Mouse (Mus musculus): ENCODE measurements at regions not wholly inside any gene's neighbourhood (a gene's known extent, or its start where the extent isn't known, plus 50 kb on each side); places are given as distances from the start of the nearest gene placed in this dataset.
"Not testable (repeated sequence)": the region's sequence is repeated elsewhere in the genome, so short reads cannot be mapped to it uniquely, and the experiment has no call there.

GRCm38 (mm10) chr6:102005627-102006026 is 567.3 kb downstream of the Cntn3 start:
- DNase-seq, result no peak

DNA sequence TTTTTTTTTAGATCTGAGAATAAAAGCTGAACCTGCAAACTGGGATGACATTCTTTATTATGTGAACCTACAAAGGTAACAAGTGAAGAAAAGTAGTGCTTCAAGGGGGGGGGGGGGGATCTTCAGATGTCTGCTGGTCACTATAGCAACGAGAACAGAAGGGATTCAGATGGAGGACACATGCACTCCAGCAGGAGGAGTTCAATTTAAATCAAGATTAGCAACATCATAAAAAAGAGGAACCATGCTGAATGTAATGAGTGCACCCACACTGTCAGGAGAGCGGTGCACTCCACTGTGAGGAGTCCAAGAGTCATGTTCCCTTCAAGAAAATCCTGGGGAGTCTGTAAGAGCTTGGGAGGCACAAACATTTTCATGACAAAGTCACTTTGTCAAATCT is 574.7 kb downstream of the Cntn3 start:
- DNase-seq, result no peak

- no peak for DNase-seq
These were observed 575.3 kb downstream of the Cntn3 start for GRCm38 (mm10) chr6:101997629-101998028.

- no peak for DNase-seq
These were observed 580.1 kb downstream of the Cntn3 start for GRCm38 (mm10) chr6:101992815-101993214.

DNA sequence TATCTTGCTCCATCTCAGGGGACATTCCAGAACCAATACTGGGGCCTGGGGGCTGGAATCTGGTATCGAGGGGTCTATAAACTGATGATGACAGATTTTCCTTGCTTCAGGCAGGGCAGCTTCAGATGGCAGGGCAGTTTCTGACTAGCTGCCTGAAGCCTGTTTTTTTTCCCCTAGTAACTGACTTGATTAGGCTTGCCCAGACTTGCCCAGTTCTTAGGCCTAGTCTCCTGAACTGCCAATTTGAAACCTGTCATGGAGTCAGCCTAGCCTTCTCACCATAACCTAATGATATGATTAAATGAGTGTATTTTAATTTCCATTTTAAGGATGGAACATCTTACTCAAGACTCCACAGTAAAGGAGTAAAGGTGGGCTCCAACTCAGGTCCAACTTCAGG is 591.2 kb downstream of the Cntn3 start:
- DNase-seq, result no peak

- no peak for DNase-seq
These were observed 593.7 kb downstream of the Cntn3 start for GRCm38 (mm10) chr6:101979213-101979612.

DNA sequence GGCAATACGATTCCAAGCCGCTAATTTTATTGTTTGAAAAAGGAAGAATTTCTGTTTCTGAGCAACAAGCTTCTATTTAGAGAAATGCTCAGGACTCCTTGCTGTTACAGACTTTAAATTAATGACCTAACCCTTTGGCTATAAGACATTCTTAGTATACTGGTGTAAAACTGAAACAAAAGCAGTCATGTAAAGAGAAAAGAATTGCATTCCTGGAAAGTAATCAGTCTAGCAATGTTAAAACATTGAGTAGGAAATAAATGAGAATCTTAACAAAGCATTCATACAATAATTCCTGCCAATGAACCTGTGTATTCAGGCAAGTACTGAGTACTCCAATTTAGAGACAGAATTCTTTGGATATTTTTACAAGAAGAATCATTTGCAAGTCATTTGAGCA is 587.2 kb upstream of the Pdzrn3 start:
- DNase-seq, result no peak

DNA sequence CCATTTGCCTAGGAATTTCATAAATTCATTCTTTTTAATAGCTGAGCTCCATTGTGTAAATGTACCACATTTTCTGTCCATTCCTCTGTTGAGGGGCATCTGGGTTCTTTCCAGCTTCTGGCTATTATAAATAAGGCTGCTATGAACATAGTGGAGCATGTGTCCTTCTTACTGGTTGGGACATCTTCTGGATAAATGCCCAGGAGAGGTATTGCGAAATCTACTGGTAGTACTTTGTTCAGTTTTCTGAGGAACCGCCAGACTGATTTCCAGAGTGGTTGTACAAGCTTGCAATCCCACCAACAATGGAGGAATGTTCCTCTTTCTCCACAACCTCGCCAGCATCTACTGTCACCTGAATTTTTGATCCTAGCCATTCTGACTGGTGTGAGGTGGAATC is 583.8 kb upstream of the Pdzrn3 start:
- DNase-seq, result not testable (repeated sequence)

DNA sequence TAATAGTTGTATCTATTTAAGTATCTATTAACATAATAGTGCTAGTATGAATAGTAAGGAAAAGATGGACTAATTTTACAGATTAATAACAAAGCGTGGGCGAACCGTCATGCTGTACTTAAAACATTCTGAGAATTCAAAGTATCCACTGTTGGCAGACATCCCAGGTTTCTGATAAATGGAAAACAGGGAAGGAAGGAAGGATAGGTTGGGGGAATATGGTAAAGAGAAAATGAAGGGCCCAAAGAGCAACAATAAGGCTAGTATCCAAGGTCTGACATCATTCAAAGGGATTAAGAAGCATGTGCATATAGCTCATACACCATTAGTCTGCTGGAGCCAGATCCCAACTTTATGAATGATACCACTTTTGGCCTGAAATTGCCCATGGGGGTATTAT is 572.0 kb upstream of the Pdzrn3 start:
- no peak for DNase-seq

DNA sequence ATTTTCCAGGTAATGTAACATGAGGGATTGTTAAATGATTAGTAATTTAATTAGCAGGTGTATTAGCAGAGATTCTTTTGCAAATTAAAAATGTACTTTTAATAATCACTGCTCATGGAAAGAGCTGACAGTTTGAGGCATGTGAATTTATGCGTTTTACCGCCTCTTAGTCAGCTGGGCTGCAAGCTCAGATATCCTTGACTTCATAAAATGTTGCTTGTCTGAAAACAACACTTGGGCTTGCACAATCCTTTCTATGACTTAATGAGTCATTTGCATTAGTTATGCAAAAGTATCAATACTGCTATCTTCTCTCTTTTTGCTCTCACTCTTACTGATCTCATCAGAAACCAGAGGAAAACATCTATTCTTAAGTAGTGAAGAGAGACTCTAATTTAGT is 571.3 kb upstream of the Pdzrn3 start:
- no peak for DNase-seq

- no peak for DNase-seq
These were observed 562.7 kb upstream of the Pdzrn3 start for GRCm38 (mm10) chr6:101940266-101940866.

GRCm38 (mm10) chr6:101938393-101938985 is 560.8 kb upstream of the Pdzrn3 start:
- no peak for DNase-seq

DNA sequence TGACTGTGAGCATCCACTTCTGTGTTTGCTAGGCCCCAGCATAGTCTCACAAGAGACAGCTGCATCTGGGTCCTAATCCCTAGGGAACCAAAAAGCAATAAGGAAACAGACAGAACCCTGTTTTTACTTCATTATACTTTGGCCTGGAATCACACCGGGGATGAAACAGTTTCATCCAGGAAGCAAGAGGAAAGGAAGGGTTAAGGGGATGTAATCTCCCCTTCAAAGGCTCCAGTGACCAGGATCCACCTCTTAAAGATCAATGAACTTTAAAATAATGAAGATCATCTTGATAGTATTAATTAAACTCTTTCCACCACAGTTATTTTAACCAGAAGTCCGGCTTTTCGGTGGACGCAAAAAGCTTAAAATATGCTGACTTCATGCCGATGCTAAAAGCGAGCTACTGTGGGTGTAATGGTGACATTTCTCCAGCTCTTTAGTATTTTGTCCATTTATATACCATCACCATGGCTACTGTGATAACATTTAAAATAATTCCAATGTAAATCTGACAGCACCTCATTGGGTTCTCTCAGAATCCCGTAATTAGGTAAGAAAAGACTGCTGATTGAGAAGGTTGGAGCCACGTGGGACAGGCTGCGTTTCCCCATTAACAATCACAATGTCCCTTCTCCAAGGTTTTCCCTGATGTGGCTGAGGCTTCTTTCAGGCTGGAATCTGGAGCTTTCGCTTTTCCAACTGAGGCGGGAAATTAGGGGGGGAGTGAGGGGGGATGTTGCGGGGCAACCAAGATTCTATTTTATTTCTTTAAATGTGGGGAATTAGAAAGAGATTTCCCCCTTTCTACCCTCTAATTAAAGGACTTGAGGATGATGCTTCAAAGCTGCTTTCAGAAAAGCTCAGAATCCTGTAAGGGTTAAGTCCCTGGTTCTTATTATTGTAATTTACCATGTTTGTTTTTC is 560.0 kb upstream of the Pdzrn3 start:
- no peak for DNase-seq

DNA sequence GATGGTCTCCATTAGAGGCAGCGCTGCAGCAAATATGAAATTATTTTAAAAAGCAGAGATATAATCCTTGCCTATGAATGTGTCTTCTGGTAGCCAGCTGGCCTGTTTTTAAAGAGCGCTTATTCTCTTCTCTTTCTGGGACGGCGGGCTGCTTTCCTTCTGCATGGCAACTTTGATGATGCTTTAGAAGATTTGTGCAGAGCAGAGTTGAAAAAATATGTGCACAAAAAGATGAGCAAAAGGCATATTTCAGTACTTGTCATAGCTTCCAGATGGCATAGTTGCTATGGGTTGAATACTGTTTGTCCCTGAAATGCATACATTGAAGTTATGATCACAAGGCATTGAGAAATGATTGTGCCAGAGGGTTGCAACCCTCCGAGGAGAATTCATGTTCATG is 554.1 kb upstream of the Pdzrn3 start:
- no peak for DNase-seq

DNA sequence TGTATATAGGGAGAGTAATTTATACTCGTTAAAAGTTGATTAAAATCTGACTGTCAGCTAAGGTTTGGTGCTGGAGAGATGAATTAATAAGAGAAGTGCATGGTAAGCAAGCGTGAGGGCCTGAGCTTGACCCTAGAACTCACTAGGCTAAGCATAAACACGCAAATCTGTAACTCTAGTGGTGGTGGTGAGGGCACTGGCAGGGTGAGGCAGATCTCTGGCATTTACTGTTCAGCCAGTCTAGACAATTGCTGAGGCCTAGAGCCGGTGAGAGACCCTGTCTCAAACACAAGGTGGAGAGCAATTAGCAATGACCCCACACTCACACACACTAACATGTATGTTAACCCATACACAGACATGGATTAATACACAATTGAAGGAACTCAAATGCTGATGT is 544.0 kb upstream of the Pdzrn3 start:
- no peak for DNase-seq

- peak; percentile 19 to 25 for DNase-seq
These were observed 543.5 kb upstream of the Pdzrn3 start for GRCm38 (mm10) chr6:101921186-101921585.

GRCm38 (mm10) chr6:101918914-101919313 is 541.2 kb upstream of the Pdzrn3 start:
- no peak for DNase-seq

DNA sequence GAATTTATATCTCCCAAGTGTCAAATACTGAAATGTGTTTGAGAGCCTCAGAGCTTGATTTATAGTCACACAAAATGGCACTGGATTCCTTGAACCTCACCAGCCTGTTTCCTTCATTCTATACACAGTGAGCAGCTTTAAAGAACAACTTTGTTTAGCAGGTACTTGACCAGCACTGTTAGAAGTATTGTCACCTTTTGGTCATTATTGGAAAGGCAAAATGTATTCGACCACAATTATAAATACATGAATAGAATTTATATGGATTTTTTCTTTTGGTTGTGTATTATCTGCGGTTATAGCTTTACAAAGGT is 527.3 kb upstream of the Pdzrn3 start:
- DNase-seq, result no peak

DNA sequence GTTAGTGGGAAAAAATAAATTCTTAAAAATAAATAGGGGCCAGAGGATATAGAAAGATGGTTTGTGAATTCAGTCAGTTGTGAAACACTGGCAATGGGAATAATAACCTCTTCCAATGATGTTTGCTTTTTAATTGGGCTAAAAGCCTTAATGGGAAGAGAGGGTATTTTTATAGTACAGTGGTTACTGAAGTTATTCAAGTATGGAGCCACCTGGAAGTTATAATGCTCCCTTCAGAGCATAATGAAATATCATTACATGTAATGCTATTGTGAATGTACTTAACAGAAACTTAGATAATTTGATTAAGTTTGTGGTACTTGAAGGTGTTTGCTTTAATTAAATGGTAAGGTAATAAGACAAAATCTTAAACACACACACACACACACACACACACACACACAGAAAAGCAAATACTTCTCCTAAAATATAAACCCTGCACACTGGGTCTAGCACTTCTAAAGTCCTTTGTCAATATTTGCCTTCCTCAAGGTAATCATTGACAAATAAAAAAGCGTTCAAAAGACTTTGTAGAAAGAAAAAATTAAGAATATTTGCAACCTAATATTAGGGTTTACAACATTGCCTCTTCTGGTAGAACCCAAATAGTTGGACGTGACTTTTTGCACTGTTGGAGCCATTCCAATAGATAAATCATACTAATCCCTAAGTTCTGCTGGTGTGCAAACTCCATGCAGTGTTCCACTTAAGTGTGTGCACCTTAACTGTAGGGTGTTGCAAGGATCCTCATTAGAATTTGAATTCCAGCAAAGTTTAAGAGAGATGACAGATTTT is 526.7 kb upstream of the Pdzrn3 start:
- DNase-seq, result no peak

- no peak for DNase-seq
These were observed 524.6 kb upstream of the Pdzrn3 start for GRCm38 (mm10) chr6:101902276-101902675.

DNA sequence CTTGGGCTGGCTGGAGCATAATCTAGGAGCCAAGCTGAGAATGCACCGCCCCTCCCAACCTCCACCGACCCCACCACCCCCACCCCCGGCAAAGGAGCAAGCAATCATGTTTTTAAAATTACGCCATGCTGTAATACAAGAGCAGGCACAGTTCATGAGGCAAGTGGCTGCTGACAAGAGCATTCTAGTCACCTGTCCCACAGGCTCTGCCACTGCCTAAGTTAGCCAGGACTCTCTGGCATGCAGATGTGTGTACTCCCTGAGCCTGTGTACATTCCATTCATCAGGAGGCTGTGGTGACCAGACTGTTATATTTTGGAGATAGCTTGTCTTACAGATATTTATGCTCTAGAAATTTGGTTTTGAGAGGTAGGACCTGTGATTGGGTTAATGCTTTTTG is 520.8 kb upstream of the Pdzrn3 start:
- DNase-seq, result no peak

DNA sequence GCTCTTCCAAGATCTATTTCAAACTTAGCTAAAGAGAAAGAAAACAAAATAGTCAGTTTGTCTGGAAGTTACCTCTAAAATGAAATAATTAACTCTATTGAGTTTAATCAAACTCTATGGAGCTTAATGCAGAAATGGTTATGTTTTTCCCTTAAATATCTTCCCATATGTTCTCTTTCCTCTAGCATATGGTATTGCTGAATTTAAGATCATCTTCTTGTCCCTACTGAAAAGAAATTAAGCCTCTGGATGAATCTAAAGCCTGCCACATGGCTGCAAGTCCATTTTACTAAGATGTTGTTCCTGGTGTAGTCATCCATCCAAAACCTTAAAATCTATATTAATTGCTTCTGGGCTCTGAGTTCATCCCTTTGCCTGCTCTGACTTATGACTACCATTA is 513.0 kb upstream of the Pdzrn3 start:
- DNase-seq, result no peak

DNA sequence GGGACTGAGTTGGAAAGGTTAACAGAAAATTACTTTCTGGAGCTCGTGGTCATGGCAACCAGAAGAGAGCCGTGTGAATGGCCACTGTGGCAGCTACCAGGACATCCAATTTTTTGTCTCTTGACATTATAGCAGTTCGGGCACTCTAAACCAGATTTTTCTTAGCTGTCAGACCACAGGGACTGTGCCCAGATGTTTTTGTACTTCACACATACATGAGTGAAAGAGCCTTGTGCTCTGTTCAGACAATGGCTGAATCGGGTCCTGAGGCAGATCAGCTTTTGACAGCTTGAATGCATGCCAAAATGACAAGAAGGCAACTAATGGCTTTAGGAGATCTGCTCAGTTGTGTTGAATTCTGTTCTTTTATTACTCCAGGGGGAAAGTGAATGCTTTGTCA is 505.2 kb upstream of the Pdzrn3 start:
- no peak for DNase-seq

- DNase-seq, result no peak
These were observed 497.2 kb upstream of the Pdzrn3 start for GRCm38 (mm10) chr6:101874894-101875293.

Measured in kidney, adult 8-10 months (tissue).